Mouse (Mus musculus): ENCODE data around the gene Tlr12.

- no peak for TF ChIP-seq CTCF (IDR thresholded peaks at IDR 0.05; ENCODE audit: low read depth, low read length)
- no peak for TF ChIP-seq POLR2A (IDR thresholded peaks at IDR 0.05; ENCODE audit: extremely low read depth, insufficient read depth, low read length)
Observed at GRCm38 (mm10) chr4:128635451-128635850, 17.0 kb upstream of the Tlr12 start.
